Mouse (Mus musculus) ES-E14 (cell line): ENCODE measurements at regions not wholly inside any gene's neighbourhood (a gene's known extent, or its start where the extent isn't known, plus 50 kb on each side); places are given as distances from the start of the nearest gene placed in this dataset.

ENCODE experiments used
- DNase-seq: peaks from one replicate; pipeline ENCODE4 v3.0.0-alpha.2; 2013; ENCODE audit warnings: low read depth, low spot score
- H3K27ac ChIP-seq: 2 replicates; pipeline ENCODE4 v1.5.1; 2012; ENCODE audit warnings: low read depth, mild to moderate bottlenecking, low read length, moderate library complexity, mixed read lengths; ENCODE audit not compliant: poor library complexity, insufficient read depth, severe bottlenecking
- H3K36me3 ChIP-seq: 2 replicates; pipeline ENCODE4 v1.6.1; 2012; ENCODE audit warnings: mild to moderate bottlenecking, low read length, moderate library complexity, mixed read lengths; ENCODE audit not compliant: control insufficient read depth, poor library complexity, insufficient read depth, severe bottlenecking
- H3K4me1 ChIP-seq, 2 experiments: fragments of 150-350 bp in 1 of 2; sonication (generic) in 1 of 2; 2 replicates each; pipeline ENCODE4 v1.6.1; 2012; ENCODE audit warnings: low read length in 2 of 2, mild to moderate bottlenecking in 1 of 2, mixed read lengths in 1 of 2; ENCODE audit not compliant: control insufficient read depth in 2 of 2, insufficient read depth in 2 of 2, poor library complexity in 1 of 2
- H3K4me3 ChIP-seq, 2 experiments: fragments of 150-350 bp in 1 of 2; sonication (generic) in 1 of 2; 2 replicates each; pipeline ENCODE4 v1.5.1; 2012; ENCODE audit warnings: low read length in 2 of 2, low read depth in 1 of 2, mild to moderate bottlenecking in 1 of 2, mixed read lengths in 1 of 2; ENCODE audit not compliant: insufficient read depth in 1 of 2, poor library complexity in 1 of 2, severe bottlenecking in 1 of 2
- H3K9ac ChIP-seq: 2 replicates; pipeline ENCODE4 v1.6.1; 2012; ENCODE audit warnings: low read depth, mild to moderate bottlenecking, low read length, mixed read lengths; ENCODE audit not compliant: poor library complexity, insufficient read depth, severe bottlenecking
- H3K9me3 ChIP-seq: fragments of 150-350 bp; sonication (generic); 2 replicates; pipeline ENCODE4 v1.6.1; 2012; ENCODE audit warnings: low read depth, mild to moderate bottlenecking, low read length; ENCODE audit not compliant: control insufficient read depth, insufficient read depth
- CHD2 ChIP-seq: IDR thresholded peaks from 2 replicates; pipeline ENCODE4 v1.6.1; 2014; ENCODE audit warnings: mild to moderate bottlenecking, low read depth, low read length, inconsistent platforms
- HCFC1 ChIP-seq: IDR thresholded peaks from 2 replicates; pipeline ENCODE4 v1.6.1; 2012; ENCODE audit warnings: low read length, inconsistent platforms, borderline replicate concordance; ENCODE audit not compliant: insufficient read depth
- MAFK ChIP-seq: IDR thresholded peaks from 2 replicates; pipeline ENCODE4 v1.6.1; 2014; ENCODE audit warnings: mild to moderate bottlenecking, low read depth, low read length, inconsistent platforms; ENCODE audit not compliant: insufficient read depth
- ZC3H11A ChIP-seq: IDR thresholded peaks from 2 replicates; pipeline ENCODE4 v1.6.1; 2012; ENCODE audit warnings: low read depth, mild to moderate bottlenecking, inconsistent platforms, low read length, borderline replicate concordance
- ZNF384 ChIP-seq: IDR thresholded peaks from 2 replicates; pipeline ENCODE4 v1.6.1; 2012; ENCODE audit warnings: low read depth, low read length, inconsistent platforms
- in situ Hi-C, 2 experiments: fragments of 600-800 bp; cut with MboI; formaldehyde crosslinking; loops; one replicate each; pipeline ENCODE4 v1.15.1; 2025; ENCODE audit warnings: low sequenced_read_pairs in 2 of 2, inconsistent platforms in 1 of 2; ENCODE audit not compliant: unreplicated experiment in 2 of 2

- no peak overlapping the region for H3K9ac ChIP-seq
- no peak overlapping the region for H3K4me3 ChIP-seq
- TF ChIP-seq MAFK (no peak), CHD2 (no peak)
- H3K36me3 ChIP-seq = no peaks in the 10 kb centered on the region
- no peak for DNase-seq
- H3K4me1 ChIP-seq = no peaks in the 10 kb centered on the region
- in situ Hi-C loops = no loop called here
- H3K27ac ChIP-seq = no peak overlapping the region
- H3K9me3 ChIP-seq = no peaks in the 10 kb centered on the region
Observed at GRCm38 (mm10) chr13:79297225-79297710, 1097.7 kb upstream of the Nr2f1 start.

GRCm38 (mm10) chr13:79288022-79288421 is 1088.5 kb upstream of the Nr2f1 start:
- Histone ChIP-seq H3K27ac (no peak overlapping the region), H3K9me3 (no peaks in the 10 kb centered on the region), H3K9ac (no peak overlapping the region), H3K4me1 (no peaks in the 10 kb centered on the region), H3K4me3 (no peak overlapping the region), H3K36me3 (no peaks in the 10 kb centered on the region)
- no peak for DNase-seq
- no peak for TF ChIP-seq ZNF384
- TF ChIP-seq HCFC1 = no peak
- no peak for TF ChIP-seq CHD2
- in situ Hi-C loops = no loop called here

GRCm38 (mm10) chr13:79286181-79286580 is 1086.6 kb upstream of the Nr2f1 start:
- Histone ChIP-seq H3K9me3 (no peaks in the 10 kb centered on the region), H3K27ac (no peak overlapping the region), H3K9ac (no peak overlapping the region), H3K36me3 (no peaks in the 10 kb centered on the region), H3K4me3 (no peak overlapping the region), H3K4me1 (no peaks in the 10 kb centered on the region)
- no peak for DNase-seq
- TF ChIP-seq MAFK (no peak), HCFC1 (no peak), ZC3H11A (no peak), ZNF384 (no peak), CHD2 (no peak)
- in situ Hi-C loops = no loop called here

- no peak for TF ChIP-seq ZNF384
- TF ChIP-seq ZC3H11A = 0 out of 2 replicates have a peak, but pooled peaks have one; percentile 4
- H3K9ac ChIP-seq = no peak overlapping the region
- H3K27ac ChIP-seq = no peak overlapping the region
- no peak for DNase-seq
- H3K4me3 ChIP-seq = no peak overlapping the region
- H3K9me3 ChIP-seq = no peaks in the 10 kb centered on the region
- in situ Hi-C loops = no loop called here
- no peaks in the 10 kb centered on the region for H3K4me1 ChIP-seq
- H3K36me3 ChIP-seq = no peaks in the 10 kb centered on the region
Observed at GRCm38 (mm10) chr13:79285478-79285877, 1085.9 kb upstream of the Nr2f1 start.

GRCm38 (mm10) chr13:79277714-79278113 is 1078.2 kb upstream of the Nr2f1 start:
- Histone ChIP-seq H3K9ac (no peak overlapping the region), H3K4me1 (no peaks in the 10 kb centered on the region), H3K27ac (no peak overlapping the region), H3K4me3 (no peak overlapping the region), H3K9me3 (no peaks in the 10 kb centered on the region), H3K36me3 (no peaks in the 10 kb centered on the region)
- in situ Hi-C loops = no loop called here
- no peak for TF ChIP-seq CHD2
- TF ChIP-seq ZC3H11A = no peak
- no peak for TF ChIP-seq MAFK
- TF ChIP-seq ZNF384 = no peak
- no peak for TF ChIP-seq HCFC1
- no peak for DNase-seq
